Mouse (Mus musculus): Measurements from ENCODE around the gene Nos1ap. TPM values are rescaled to one million over a fixed set of nuclear protein-coding genes. Genes with fewer than 3 reads are reported as not detected.

Gene Nos1ap
- total RNA-seq, 1 experiment from 2014 or later: 9.5 TPM

DNA sequence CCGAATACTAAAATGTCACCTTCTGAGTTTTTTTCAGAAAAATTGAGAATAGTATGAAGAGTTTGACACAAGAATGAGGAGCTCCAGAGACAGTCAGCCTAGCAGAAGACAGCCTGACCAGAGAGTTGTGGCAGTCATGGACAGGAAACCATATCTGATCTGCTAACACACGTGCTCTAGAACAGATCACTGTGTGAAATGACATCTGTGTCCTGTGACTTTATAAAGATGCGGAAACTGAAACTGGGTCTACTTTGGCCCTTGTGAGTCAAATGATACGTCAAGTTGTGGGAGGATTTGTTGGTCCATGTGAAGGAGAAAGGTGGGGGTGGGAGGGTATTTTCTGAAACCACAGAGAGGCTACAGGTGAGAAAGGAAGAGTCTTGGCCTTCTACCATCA is 319.0 kb downstream of the Nos1ap start:
- peak; percentile 57; the same call in 1 of the 2 replicates for ATAC-seq (replicated peaks; ENCODE audit: low read depth, poor library complexity, severe bottlenecking)

DNA sequence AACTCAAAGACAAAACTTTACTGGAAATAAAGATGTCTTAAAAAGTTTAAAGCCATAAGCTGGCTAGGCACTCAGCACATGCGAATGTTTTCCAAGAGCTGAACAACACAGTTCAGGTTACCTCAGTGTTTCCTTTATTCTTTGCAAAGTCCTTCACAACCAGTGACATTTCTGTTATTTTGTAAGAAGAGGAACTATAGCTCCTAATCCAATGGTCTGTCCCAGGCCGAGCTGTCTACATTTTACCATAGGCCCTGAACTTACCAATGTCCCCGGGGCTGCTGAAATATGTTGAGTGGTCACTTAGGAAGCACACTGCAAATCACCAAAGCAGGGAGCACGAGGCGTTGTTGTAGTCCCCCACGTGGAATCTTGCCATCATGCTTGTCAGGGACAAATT is 319.4 kb downstream of the Nos1ap start:
- ATAC-seq (replicated peaks; ENCODE audit: low read depth, poor library complexity, severe bottlenecking): peak; percentile 51

DNA sequence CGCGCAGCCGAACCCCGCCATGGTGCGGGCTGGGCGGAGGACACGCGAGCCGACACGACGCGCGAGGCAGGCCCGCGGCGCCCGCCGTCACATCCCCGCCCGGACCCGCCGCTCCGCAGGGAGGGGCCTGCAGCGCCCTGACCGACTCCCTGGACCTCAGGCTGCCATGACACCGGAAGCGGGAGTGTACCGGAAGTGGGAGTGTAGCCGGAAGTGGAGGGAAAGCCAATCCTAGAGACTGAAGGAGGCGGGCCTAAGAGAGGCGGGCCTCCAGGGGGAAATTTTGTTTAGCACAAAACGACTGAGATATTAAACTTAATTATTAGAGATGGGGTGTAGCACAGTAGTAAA is 334.1 kb downstream of the Nos1ap start:
- ATAC-seq (replicated peaks; ENCODE audit: low read depth, poor library complexity, severe bottlenecking): peak; percentile 100

DNA sequence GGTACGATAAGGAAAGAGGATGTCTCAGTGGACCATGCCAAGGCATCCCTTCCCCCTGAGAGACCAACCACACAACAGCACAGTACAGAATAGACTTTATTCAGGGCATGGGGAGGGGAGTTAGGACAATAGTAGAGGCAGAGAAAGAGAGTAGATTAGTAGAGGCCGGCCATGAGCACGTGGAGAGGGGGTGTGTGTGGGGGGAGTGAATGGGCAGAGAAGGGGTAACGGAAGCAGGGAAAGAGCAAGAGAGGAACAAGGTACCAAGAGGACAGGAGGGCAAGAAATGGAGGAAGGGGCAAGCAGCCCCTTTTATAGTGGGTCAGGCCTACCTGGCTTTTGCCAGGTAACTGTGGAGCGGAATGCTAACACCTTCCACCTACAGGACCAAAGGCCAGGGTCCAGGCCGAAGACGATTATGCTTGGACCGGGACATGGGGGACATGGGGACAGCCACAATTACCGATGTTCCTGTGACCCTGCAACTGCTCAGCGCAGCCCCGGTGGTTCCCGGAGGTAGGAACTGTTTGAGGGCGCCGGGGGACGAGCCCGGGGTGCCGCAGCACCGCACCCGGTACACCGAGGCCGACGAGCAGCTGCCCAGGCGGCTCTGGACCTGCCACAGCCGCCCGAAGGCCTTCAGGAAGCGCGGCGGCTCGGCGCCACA is 334.6 kb downstream of the Nos1ap start:
- no peak for ATAC-seq (replicated peaks; ENCODE audit: low read depth, poor library complexity, severe bottlenecking)

Other genes starting within 250 kb of the Nos1ap start
- 0.27 and 0.68 TPM in 2 replicates for gene Olfml2b, start 54.7 kb upstream of the Nos1ap start, total RNA-seq (2017)